Mouse (Mus musculus) MEL (cell line): ENCODE measurements around the gene Acly.

Experiments
- CTCF ChIP-seq, 3 experiments: IDR thresholded peaks in 2 of 3; conservative IDR thresholded peaks in 1 of 3; 2 replicates each; pipeline ENCODE4 v1.5.1; 2011 to 2012; ENCODE audit warnings: low read length in 3 of 3, low read depth in 2 of 3, mild to moderate bottlenecking in 2 of 3, improper control_type of control experiment in 1 of 3, inconsistent platforms in 1 of 3, mixed read lengths in 1 of 3, moderate library complexity in 1 of 3; ENCODE audit not compliant: control insufficient read depth in 1 of 3, insufficient read depth in 1 of 3, poor library complexity in 1 of 3, severe bottlenecking in 1 of 3
- GATA1 ChIP-seq: IDR thresholded peaks from 2 replicates; pipeline ENCODE4 v1.6.1; 2011; ENCODE audit warnings: low read depth, low read length, improper control_type of control experiment
- TCF12 ChIP-seq: IDR thresholded peaks from 2 replicates; pipeline ENCODE4 v1.6.1; 2014; ENCODE audit warnings: low read depth, mild to moderate bottlenecking, inconsistent platforms, low read length, improper control_type of control experiment, moderate library complexity

- TF ChIP-seq TCF12 (peak; percentile 83), CTCF (IDR thresholded peaks at IDR 0.05 in 2 of 3, conservative IDR thresholded peaks at IDR 0.05 in 1 of 3; ENCODE audit: control insufficient read depth in 1 of 3, insufficient read depth in 1 of 3, low read depth in 2 of 3, low read length in 3 of 3, poor library complexity in 1 of 3, severe bottlenecking in 1 of 3) (peak; percentile 69 to 92 (median 92)), GATA1 (no peak)
Measured at GRCm38 (mm10) chr11:100472197-100472934, 55.4 kb downstream of the Acly start, which contains the start of gene Klhl11.
